16 mouse cellular contexts compared by ENCODE assay signal in the genomic region with DNA sequence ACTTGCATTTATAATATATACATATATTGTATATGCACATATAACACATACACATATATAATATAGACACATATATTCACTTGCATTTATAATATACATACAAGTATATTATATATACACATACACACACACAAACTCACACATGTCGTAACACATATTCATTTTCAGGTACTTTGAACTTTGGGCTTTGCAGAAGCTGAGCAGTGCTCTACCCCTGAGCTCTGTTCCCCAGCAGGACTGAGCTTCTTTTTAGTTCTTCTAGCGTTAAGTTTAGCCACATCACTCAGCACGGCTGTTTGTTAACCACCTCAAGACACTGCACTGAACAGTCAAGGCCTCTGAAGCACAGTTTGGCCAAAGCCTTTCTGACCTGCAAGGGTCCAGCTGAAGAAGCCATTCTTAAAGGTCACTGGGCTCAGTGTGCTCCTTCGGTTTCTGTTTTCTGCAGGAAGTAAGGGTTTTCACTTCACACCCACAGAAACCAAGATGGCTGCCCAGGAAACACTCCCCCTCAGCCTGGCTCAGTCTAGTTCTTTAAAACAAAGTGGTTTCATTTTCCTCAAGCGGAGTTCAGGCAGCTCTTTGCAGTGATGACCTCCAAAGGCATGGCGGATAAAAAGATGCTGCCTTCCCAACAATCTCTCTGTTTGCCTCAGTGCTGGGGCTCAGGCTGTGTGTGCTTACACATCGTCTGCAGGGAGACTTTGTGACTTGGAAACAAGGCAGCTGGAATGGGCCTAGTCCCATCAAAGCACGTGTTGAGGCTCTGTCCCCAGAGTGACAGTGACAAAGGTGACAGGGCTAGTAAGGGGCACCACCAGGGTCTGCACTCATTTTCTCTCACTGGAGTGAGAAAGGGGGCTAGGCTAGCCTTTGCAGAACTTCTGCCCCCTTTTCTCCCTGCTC.
A peak's percentile ranks its signal among the peaks of the same experiment; 100 is the strongest.
DNase-seq lines count a peak whose midpoint lies in the region; ATAC-seq and TF ChIP-seq lines count a peak whose summit lies in the region.
"Had no signal": no experiment of that assay in that cellular context is flagged by ENCODE, and none has a peak within 500 bp of the region (broad histone marks: within the 10 kb centered on the region; RNA-seq: fewer than 3 reads in every experiment).

No protein-coding gene starts in this region.

- ATAC-seq in intestine, postnatal 0 days = no peak
- no peak for ATAC-seq in intestine, embryonic 16.5 days
- peak; percentile 97 for ATAC-seq in CD4-positive, CD25-positive, alpha-beta regulatory T cell, adult 4 months
- peak; percentile 56 to 71 for ATAC-seq in hematopoietic stem cell, adult 5-6 weeks (replicated peaks in 1 of 2; ENCODE audit: insufficient read depth in 1 of 2, low FRiP score in 2 of 2, low TSS enrichment in 1 of 2, low read depth in 1 of 2, poor library complexity in 2 of 2, severe bottlenecking in 2 of 2)
- ATAC-seq in hindbrain, embryonic 16.5 days = no peak

- no peaks in the 10 kb centered on the region for H3K9me3 ChIP-seq in intestine, postnatal 0 days (ENCODE audit: control insufficient read depth)
- H3K9me3 ChIP-seq in intestine, embryonic 16.5 days (ENCODE audit: control insufficient read depth, low read length) = no peaks in the 10 kb centered on the region
- H3K9me3 ChIP-seq in hindbrain, embryonic 16.5 days (ENCODE audit: control insufficient read depth, low read length) = no peaks in the 10 kb centered on the region
- H3K9me3 ChIP-seq: lung, embryonic 15.5 days; neural tube, embryonic 13.5 days; stomach, embryonic 15.5 days had no signal

- H3K4me2 ChIP-seq in intestine, postnatal 0 days (replicated peaks; ENCODE audit: low read depth) = no peak overlapping the region
- no peak overlapping the region for H3K4me2 ChIP-seq in intestine, embryonic 16.5 days (ENCODE audit: low read depth, low read length)
- H3K4me2 ChIP-seq in hindbrain, embryonic 16.5 days (ENCODE audit: low read length) = no peak overlapping the region
- H3K4me2 ChIP-seq: lung, embryonic 15.5 days; neural tube, embryonic 13.5 days; stomach, embryonic 15.5 days had no signal

- WGBS in intestine, postnatal 0 days = 78% methylated on average over 8 of the region's 8 CpGs
- 80% methylated on average over 8 of the region's 8 CpGs for WGBS in intestine, embryonic 16.5 days
- WGBS in hindbrain, embryonic 16.5 days = 71% methylated on average over 8 of the region's 8 CpGs

- TF ChIP-seq CTCF in intestine, postnatal 0 days (IDR thresholded peaks at IDR 0.05; ENCODE audit: low read depth) = no peak

- H3K27ac ChIP-seq in intestine, postnatal 0 days (ENCODE audit: low read depth, low read length) = 0 out of 2 replicates have a peak overlapping the region, but pooled peaks have one; percentile 15
- H3K27ac ChIP-seq in intestine, embryonic 16.5 days (ENCODE audit: low read length) = no peak overlapping the region
- H3K27ac ChIP-seq in hindbrain, embryonic 16.5 days (ENCODE audit: low read depth, low read length) = no peak overlapping the region
- H3K27ac ChIP-seq: gastrocnemius, adult 2 months; left cerebral cortex, adult 2 months; lung, embryonic 15.5 days; neural tube, embryonic 13.5 days; stomach, embryonic 15.5 days had no signal

- H3K36me3 ChIP-seq in intestine, postnatal 0 days (ENCODE audit: control insufficient read depth, insufficient read depth) = no peaks in the 10 kb centered on the region
- H3K36me3 ChIP-seq in intestine, embryonic 16.5 days (ENCODE audit: control insufficient read depth, insufficient read depth, low read length) = no peaks in the 10 kb centered on the region
- H3K36me3 ChIP-seq in hindbrain, embryonic 16.5 days (ENCODE audit: control insufficient read depth, insufficient read depth, low read length) = no peaks in the 10 kb centered on the region
- H3K36me3 ChIP-seq: lung, embryonic 15.5 days; neural tube, embryonic 13.5 days; stomach, embryonic 15.5 days had no signal

- H3K4me1 ChIP-seq in intestine, postnatal 0 days (replicated peaks; ENCODE audit: control insufficient read depth, insufficient read depth, low read length) = no peaks in the 10 kb centered on the region; the same call in 1 of the 2 replicates
- H3K4me1 ChIP-seq in intestine, embryonic 16.5 days (ENCODE audit: control insufficient read depth, insufficient read depth, low read length) = peaks cover 6% of the 10 kb centered on the region; the same call in 1 of the 2 replicates
- no peaks in the 10 kb centered on the region for H3K4me1 ChIP-seq in hindbrain, embryonic 16.5 days (ENCODE audit: control insufficient read depth, insufficient read depth, low read depth, low read length)
- H3K4me1 ChIP-seq: stomach, embryonic 15.5 days had no signal

- peak; percentile 36 to 63 for DNase-seq in spleen, postnatal 4 days (ENCODE audit: low spot score in 2 of 2)
- no peak for DNase-seq in kidney, postnatal 36 days
- DNase-seq in kidney, adult 18-20 months = no peak
- DNase-seq: adrenal gland, adult 8-10 months; cerebellum, postnatal 10 days; gastrocnemius, adult 2 months had no signal

- no peak overlapping the region for H3K9ac ChIP-seq in intestine, postnatal 0 days (ENCODE audit: low read depth, low read length)
- H3K9ac ChIP-seq in intestine, embryonic 16.5 days (ENCODE audit: low read depth, low read length) = no peak overlapping the region
- no peak overlapping the region for H3K9ac ChIP-seq in hindbrain, embryonic 16.5 days (ENCODE audit: low read depth, low read length)
- H3K9ac ChIP-seq: lung, embryonic 15.5 days; neural tube, embryonic 13.5 days; stomach, embryonic 15.5 days had no signal

- no peak overlapping the region for H3K4me3 ChIP-seq in intestine, postnatal 0 days (ENCODE audit: low read depth, low read length)
- H3K4me3 ChIP-seq in intestine, embryonic 16.5 days (ENCODE audit: low read length) = no peak overlapping the region
- no peak overlapping the region for H3K4me3 ChIP-seq in hindbrain, embryonic 16.5 days (ENCODE audit: low read length)
- H3K4me3 ChIP-seq: erythroblast, embryonic 14.5 days; gastrocnemius, adult 2 months; left cerebral cortex, adult 2 months; lung, embryonic 15.5 days; neural tube, embryonic 13.5 days; stomach, embryonic 15.5 days had no signal

- no peaks in the 10 kb centered on the region for H3K27me3 ChIP-seq in intestine, postnatal 0 days (replicated peaks; ENCODE audit: control insufficient read depth, insufficient read depth, low read length)
- H3K27me3 ChIP-seq in intestine, embryonic 16.5 days (replicated peaks; ENCODE audit: control insufficient read depth, insufficient read depth, low read length) = no peaks in the 10 kb centered on the region
- no peaks in the 10 kb centered on the region for H3K27me3 ChIP-seq in hindbrain, embryonic 16.5 days (replicated peaks; ENCODE audit: control insufficient read depth, insufficient read depth, low read length)
- H3K27me3 ChIP-seq: lung, embryonic 15.5 days; neural tube, embryonic 13.5 days; stomach, embryonic 15.5 days had no signal

Comparison
In these comparisons a context has a peak if more than half of its experiments do, and no peak if none do; other contexts are left out.
1. ATAC-seq: peak in CD4-positive, CD25-positive, alpha-beta regulatory T cell, adult 4 months (single experiment) and hematopoietic stem cell, adult 5-6 weeks (2 of 2); none in intestine, postnatal 0 days (single experiment), intestine, embryonic 16.5 days (single experiment) and hindbrain, embryonic 16.5 days (single experiment).
2. DNase-seq: peak in spleen, postnatal 4 days (2 of 2); none in kidney, postnatal 36 days (0 of 2) and kidney, adult 18-20 months (single experiment).